Mouse (Mus musculus): Measurements from ENCODE around the gene Lhfpl2.

GRCm38 (mm10) chr13:94030551-94030950 lies 27.0 kb upstream of the Lhfpl2 start:
- TF ChIP-seq CTCF (IDR thresholded peaks at IDR 0.05; ENCODE audit: extremely low read depth, insufficient read depth, low read length) = no peak
- no peak for TF ChIP-seq POLR2A (IDR thresholded peaks at IDR 0.05; ENCODE audit: extremely low read depth, insufficient read depth, low read length)

All from cortical plate, adult 2 months (tissue).